Mouse (Mus musculus): ENCODE data around the gene Gm20390.

GRCm38 (mm10) chr11:93987026-93987425 lies 18.9 kb upstream of the Gm20390 start:
- TF ChIP-seq TAL1 (IDR thresholded peaks at IDR 0.05; ENCODE audit: low read length) (no peak), GATA1 (IDR thresholded peaks at IDR 0.05; ENCODE audit: low read length) (no peak)

Measured in erythroblast, embryonic 14.5 days (primary cell).